Mouse (Mus musculus): Measurements from ENCODE around the gene Arfgef2. TPM values are rescaled to one million over a fixed set of nuclear protein-coding genes. Genes with fewer than 3 reads are reported as not detected.

The Arfgef2 gene
- polyA plus RNA-seq, 1 experiment = 28.3 TPM

- H3K4me1 ChIP-seq (ENCODE audit: control insufficient read depth, insufficient read depth, low read length) = no peaks in the 10 kb centered on the region
- no peak for TF ChIP-seq POLR2A (IDR thresholded peaks at IDR 0.05; ENCODE audit: insufficient read depth, low read length)
Observed at GRCm38 (mm10) chr2:166800473-166800857, 4.9 kb upstream of the Arfgef2 start.

DNA sequence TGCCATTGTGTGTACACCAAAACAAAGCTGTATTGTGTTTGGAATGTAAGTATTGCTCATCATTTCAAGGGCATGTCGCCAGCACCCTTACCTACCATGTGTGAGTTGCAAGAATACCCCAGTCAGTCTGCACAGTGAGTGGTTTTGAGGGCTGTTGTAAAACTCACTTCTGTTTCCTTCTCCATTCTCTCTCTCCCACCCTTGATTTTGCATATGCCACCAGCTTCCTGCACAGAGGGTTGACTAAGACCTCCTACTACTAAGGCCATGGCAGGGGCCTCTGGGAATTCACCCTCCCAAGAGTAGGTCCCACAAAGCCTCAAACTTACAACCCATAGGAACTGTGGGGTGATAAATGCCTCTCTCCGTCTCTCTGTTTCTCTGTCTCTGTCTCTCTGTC, 4.0 kb upstream of the Arfgef2 start:
- Histone ChIP-seq H3K27ac (ENCODE audit: insufficient read depth, low read length) (no peak overlapping the region), H3K4me3 (ENCODE audit: low read depth, low read length) (no peak overlapping the region), H3K9ac (ENCODE audit: low read depth, poor library complexity, severe bottlenecking) (no peak overlapping the region), H3K36me3 (ENCODE audit: control insufficient read depth, insufficient read depth, low read length, poor library complexity, severe bottlenecking) (peaks cover 4% of the 10 kb centered on the region; the same call in 1 of the 2 replicates), H3K9me3 (replicated peaks; ENCODE audit: control insufficient read depth, insufficient read depth, low read length, poor library complexity, severe bottlenecking) (no peaks in the 10 kb centered on the region), H3K27me3 (ENCODE audit: control insufficient read depth, insufficient read depth, low read length, poor library complexity, severe bottlenecking) (no peaks in the 10 kb centered on the region), H3K4me1 (ENCODE audit: control insufficient read depth, insufficient read depth, low read length) (no peaks in the 10 kb centered on the region)
- no peak for TF ChIP-seq EP300 (IDR thresholded peaks at IDR 0.05; ENCODE audit: insufficient read depth, low read depth, low read length)
- TF ChIP-seq CTCF (IDR thresholded peaks at IDR 0.05; ENCODE audit: low read depth, low read length) = no peak
- TF ChIP-seq POLR2A (IDR thresholded peaks at IDR 0.05; ENCODE audit: insufficient read depth, low read length) = no peak

More at GRCm38 (mm10) chr2:166800473-166800857, 4.9 kb upstream of the Arfgef2 start:
- no peak overlapping the region for H3K4me3 ChIP-seq (ENCODE audit: low read depth, low read length)
- H3K27ac ChIP-seq (ENCODE audit: insufficient read depth, low read length) = no peak overlapping the region
- H3K9me3 ChIP-seq (replicated peaks; ENCODE audit: control insufficient read depth, insufficient read depth, low read length, poor library complexity, severe bottlenecking) = no peaks in the 10 kb centered on the region
- H3K36me3 ChIP-seq (ENCODE audit: control insufficient read depth, insufficient read depth, low read length, poor library complexity, severe bottlenecking) = peaks cover 10% of the 10 kb centered on the region
- H3K9ac ChIP-seq (ENCODE audit: low read depth, poor library complexity, severe bottlenecking) = no peak overlapping the region
- H3K27me3 ChIP-seq (ENCODE audit: control insufficient read depth, insufficient read depth, low read length, poor library complexity, severe bottlenecking) = no peaks in the 10 kb centered on the region

DNA sequence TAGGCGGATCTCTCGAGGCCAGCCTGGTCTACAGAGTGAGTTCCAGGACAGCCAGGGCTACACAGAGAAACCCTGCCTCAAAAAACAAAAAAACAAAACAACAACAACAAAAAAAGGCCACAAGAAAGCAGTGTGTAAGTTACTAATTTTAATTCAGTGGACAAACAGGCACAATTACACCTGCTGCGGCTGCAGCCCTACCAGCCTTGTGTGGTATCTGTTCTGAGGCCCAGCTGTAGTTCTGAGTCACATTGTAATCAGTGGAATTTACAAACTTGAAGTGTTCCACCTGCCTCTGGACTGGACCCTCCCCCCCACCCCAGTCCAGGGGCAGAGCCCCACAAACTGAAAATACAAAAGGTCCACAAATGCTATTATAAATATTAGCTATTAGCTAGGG, 2.1 kb upstream of the Arfgef2 start:
- Histone ChIP-seq H3K9ac (ENCODE audit: low read depth, poor library complexity, severe bottlenecking) (no peak overlapping the region), H3K36me3 (ENCODE audit: control insufficient read depth, insufficient read depth, low read length, poor library complexity, severe bottlenecking) (no peaks in the 10 kb centered on the region), H3K4me1 (ENCODE audit: control insufficient read depth, insufficient read depth, low read length) (no peaks in the 10 kb centered on the region), H3K27me3 (ENCODE audit: control insufficient read depth, insufficient read depth, low read length, poor library complexity, severe bottlenecking) (no peaks in the 10 kb centered on the region), H3K9me3 (replicated peaks; ENCODE audit: control insufficient read depth, insufficient read depth, low read length, poor library complexity, severe bottlenecking) (no peaks in the 10 kb centered on the region), H3K4me3 (ENCODE audit: low read depth, low read length) (no peak overlapping the region), H3K27ac (ENCODE audit: insufficient read depth, low read length) (no peak overlapping the region)
- TF ChIP-seq EP300 (IDR thresholded peaks at IDR 0.05; ENCODE audit: insufficient read depth, low read depth, low read length) (no peak), CTCF (IDR thresholded peaks at IDR 0.05; ENCODE audit: low read depth, low read length) (no peak), POLR2A (IDR thresholded peaks at IDR 0.05; ENCODE audit: insufficient read depth, low read length) (no peak)

GRCm38 (mm10) chr2:166806173-166806705, 851 bp downstream of the Arfgef2 start:
- H3K9me3 ChIP-seq (replicated peaks; ENCODE audit: control insufficient read depth, insufficient read depth, low read length, poor library complexity, severe bottlenecking) = peaks cover 4% of the 10 kb centered on the region; the same call in 1 of the 2 replicates
- H3K36me3 ChIP-seq (ENCODE audit: control insufficient read depth, insufficient read depth, low read length, poor library complexity, severe bottlenecking) = no peaks in the 10 kb centered on the region
- no peak for TF ChIP-seq EP300 (IDR thresholded peaks at IDR 0.05; ENCODE audit: insufficient read depth, low read depth, low read length)
- TF ChIP-seq CTCF (IDR thresholded peaks at IDR 0.05; ENCODE audit: low read depth, low read length) = no peak
- no peak for TF ChIP-seq POLR2A (IDR thresholded peaks at IDR 0.05; ENCODE audit: insufficient read depth, low read length)
- H3K4me1 ChIP-seq (ENCODE audit: control insufficient read depth, insufficient read depth, low read length) = no peaks in the 10 kb centered on the region
- H3K9ac ChIP-seq (ENCODE audit: low read depth, poor library complexity, severe bottlenecking) = peak overlapping the region; percentile 91
- no peaks in the 10 kb centered on the region for H3K27me3 ChIP-seq (ENCODE audit: control insufficient read depth, insufficient read depth, low read length, poor library complexity, severe bottlenecking)
- H3K4me3 ChIP-seq (ENCODE audit: low read depth, low read length) = peak overlapping the region; percentile 91
- H3K27ac ChIP-seq (ENCODE audit: insufficient read depth, low read length) = no peak overlapping the region

DNA sequence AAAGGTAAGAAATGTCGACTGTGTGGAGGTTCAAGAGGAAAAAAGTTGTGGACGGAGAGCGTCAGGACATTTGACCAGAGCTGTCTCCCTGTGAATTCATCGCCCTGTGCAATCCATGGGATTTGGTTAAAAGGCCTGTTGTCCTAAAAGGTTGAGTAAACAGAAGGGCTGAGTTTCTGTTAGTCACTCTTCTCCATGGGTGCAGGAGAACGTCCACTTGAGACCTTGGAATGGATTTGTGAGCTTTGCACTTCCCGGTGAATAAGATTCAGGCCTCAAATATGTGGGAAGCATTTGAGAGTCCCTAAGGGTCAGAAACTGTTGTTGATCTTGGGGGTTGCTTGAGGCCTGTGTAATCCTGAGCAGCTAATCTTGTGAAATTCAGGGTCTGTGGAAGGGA, 1.4 kb downstream of the Arfgef2 start:
- Histone ChIP-seq H3K27me3 (ENCODE audit: control insufficient read depth, insufficient read depth, low read length, poor library complexity, severe bottlenecking) (no peaks in the 10 kb centered on the region), H3K9ac (ENCODE audit: low read depth, poor library complexity, severe bottlenecking) (peak overlapping the region; percentile 31; the same call in 1 of the 2 replicates), H3K36me3 (ENCODE audit: control insufficient read depth, insufficient read depth, low read length, poor library complexity, severe bottlenecking) (no peaks in the 10 kb centered on the region), H3K9me3 (replicated peaks; ENCODE audit: control insufficient read depth, insufficient read depth, low read length, poor library complexity, severe bottlenecking) (peaks cover 9% of the 10 kb centered on the region; the same call in 1 of the 2 replicates), H3K27ac (ENCODE audit: insufficient read depth, low read length) (no peak overlapping the region), H3K4me1 (ENCODE audit: control insufficient read depth, insufficient read depth, low read length) (no peaks in the 10 kb centered on the region), H3K4me3 (ENCODE audit: low read depth, low read length) (no peak overlapping the region)
- TF ChIP-seq CTCF (IDR thresholded peaks at IDR 0.05; ENCODE audit: low read depth, low read length) = no peak
- no peak for TF ChIP-seq POLR2A (IDR thresholded peaks at IDR 0.05; ENCODE audit: insufficient read depth, low read length)
- no peak for TF ChIP-seq EP300 (IDR thresholded peaks at IDR 0.05; ENCODE audit: insufficient read depth, low read depth, low read length)

DNA sequence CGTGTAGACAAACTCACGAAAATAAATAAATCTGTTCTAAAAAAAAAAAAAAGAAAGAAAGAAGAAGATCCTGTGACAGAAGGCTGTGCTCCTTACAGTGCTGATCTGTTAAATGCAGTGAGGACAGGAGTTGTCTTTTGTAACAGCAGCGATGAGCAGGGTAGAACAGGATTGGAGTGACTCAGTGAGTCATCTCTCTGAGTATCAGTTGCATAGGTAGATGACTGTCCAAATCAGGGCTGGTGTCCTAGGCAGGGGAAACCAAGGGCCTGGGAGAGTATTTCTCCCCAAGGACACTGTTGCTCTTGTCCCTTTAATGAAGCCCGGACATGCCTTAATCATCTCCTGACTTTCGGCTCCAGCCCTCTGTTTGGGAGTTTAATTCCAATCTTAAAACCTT, 4.1 kb downstream of the Arfgef2 start:
- no peak for TF ChIP-seq CTCF (IDR thresholded peaks at IDR 0.05; ENCODE audit: low read depth, low read length)
- no peak for TF ChIP-seq EP300 (IDR thresholded peaks at IDR 0.05; ENCODE audit: insufficient read depth, low read depth, low read length)
- TF ChIP-seq POLR2A (IDR thresholded peaks at IDR 0.05; ENCODE audit: insufficient read depth, low read length) = no peak
- H3K36me3 ChIP-seq (ENCODE audit: control insufficient read depth, insufficient read depth, low read length, poor library complexity, severe bottlenecking) = no peaks in the 10 kb centered on the region
- H3K9ac ChIP-seq (ENCODE audit: low read depth, poor library complexity, severe bottlenecking) = no peak overlapping the region
- no peak overlapping the region for H3K27ac ChIP-seq (ENCODE audit: insufficient read depth, low read length)
- peaks cover 11% of the 10 kb centered on the region; the same call in 1 of the 2 replicates for H3K9me3 ChIP-seq (replicated peaks; ENCODE audit: control insufficient read depth, insufficient read depth, low read length, poor library complexity, severe bottlenecking)
- H3K4me3 ChIP-seq (ENCODE audit: low read depth, low read length) = no peak overlapping the region
- no peaks in the 10 kb centered on the region for H3K4me1 ChIP-seq (ENCODE audit: control insufficient read depth, insufficient read depth, low read length)
- H3K27me3 ChIP-seq (ENCODE audit: control insufficient read depth, insufficient read depth, low read length, poor library complexity, severe bottlenecking) = no peaks in the 10 kb centered on the region
